In the genomic region with DNA sequence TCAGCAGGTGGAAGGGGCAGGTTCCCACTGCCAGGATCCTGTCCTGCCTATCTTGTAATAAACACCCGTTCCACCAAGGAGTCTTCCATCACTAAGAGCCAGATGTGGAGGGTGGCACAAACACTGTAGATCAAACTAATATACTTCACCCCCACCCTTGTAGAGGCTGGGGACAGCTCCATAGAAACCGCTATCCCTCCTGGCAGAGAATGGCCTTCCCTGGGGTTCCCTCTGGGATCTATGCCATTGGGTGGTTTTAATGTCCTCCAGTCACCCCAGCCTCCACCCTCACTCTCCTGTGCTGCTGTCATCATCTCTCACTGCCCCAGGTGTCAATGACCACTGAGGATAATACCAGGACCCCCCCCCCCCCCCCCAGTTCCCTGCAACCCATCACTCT, we compare ENCODE assay signal across 22 mouse cellular contexts. TPM values are rescaled to one million over a fixed set of nuclear protein-coding genes. Genes with fewer than 3 reads are reported as not detected.
DNase-seq lines count a peak whose midpoint lies in the region; ATAC-seq and TF ChIP-seq lines count a peak whose summit lies in the region.
"Had no signal": no experiment of that assay in that cellular context is flagged by ENCODE, and none has a peak within 500 bp of the region (broad histone marks: within the 10 kb centered on the region; RNA-seq: fewer than 3 reads in every experiment).

No protein-coding gene starts in this region.

- TF ChIP-seq EP300 in stomach, postnatal 0 days (optimal IDR thresholded peaks at IDR 0.05): no peak

- H3K4me3 ChIP-seq in hindbrain, embryonic 13.5 days: no peak overlapping the region
- H3K4me3 ChIP-seq in hindbrain, embryonic 16.5 days (ENCODE audit: low read length): no peak overlapping the region
- no peak overlapping the region for H3K4me3 ChIP-seq in liver, embryonic 13.5 days (replicated peaks)
- no peak overlapping the region for H3K4me3 ChIP-seq in liver, embryonic 11.5 days (ENCODE audit: low read depth, low read length)
- no peak overlapping the region for H3K4me3 ChIP-seq in stomach, postnatal 0 days (ENCODE audit: low read depth, low read length)
- H3K4me3 ChIP-seq: forebrain, embryonic 15.5 days; hindbrain, embryonic 10.5 days; layer of hippocampus, adult 2 months; limb, embryonic 10.5 days; stomach, embryonic 15.5 days had no signal

- H3K27me3 ChIP-seq in hindbrain, embryonic 13.5 days: no peaks in the 10 kb centered on the region
- no peaks in the 10 kb centered on the region for H3K27me3 ChIP-seq in hindbrain, embryonic 16.5 days (replicated peaks; ENCODE audit: control insufficient read depth, insufficient read depth, low read length)
- H3K27me3 ChIP-seq in liver, embryonic 13.5 days: no peaks in the 10 kb centered on the region
- H3K27me3 ChIP-seq in liver, embryonic 11.5 days (replicated peaks; ENCODE audit: control insufficient read depth, insufficient read depth, low read length): no peaks in the 10 kb centered on the region
- no peaks in the 10 kb centered on the region for H3K27me3 ChIP-seq in stomach, postnatal 0 days (ENCODE audit: control insufficient read depth, insufficient read depth, low read length)
- H3K27me3 ChIP-seq: CH12.LX; forebrain, embryonic 15.5 days; Patski; stomach, embryonic 15.5 days had no signal

- no peak overlapping the region for H3K27ac ChIP-seq in hindbrain, embryonic 13.5 days
- no peak overlapping the region for H3K27ac ChIP-seq in hindbrain, embryonic 16.5 days (ENCODE audit: low read depth, low read length)
- H3K27ac ChIP-seq in liver, embryonic 13.5 days: peak overlapping the region; percentile 11; the same call in 1 of the 2 replicates
- H3K27ac ChIP-seq in liver, embryonic 11.5 days (ENCODE audit: low read depth, low read length): no peak overlapping the region
- peak overlapping the region; percentile 35; the same call in 1 of the 2 replicates for H3K27ac ChIP-seq in stomach, postnatal 0 days (replicated peaks)
- H3K27ac ChIP-seq: embryonic facial prominence, embryonic 10.5 days; forebrain, embryonic 15.5 days; hindbrain, embryonic 10.5 days; layer of hippocampus, adult 2 months; limb, embryonic 10.5 days; liver, embryonic 14.5 days; macrophage; stomach, embryonic 15.5 days had no signal

- no peak for ATAC-seq in hindbrain, embryonic 13.5 days (ENCODE audit: low FRiP score)
- no peak for ATAC-seq in hindbrain, embryonic 16.5 days
- ATAC-seq in liver, embryonic 13.5 days (ENCODE audit: low read depth): no peak
- ATAC-seq in liver, embryonic 11.5 days (replicated peaks; ENCODE audit: low FRiP score): no peak
- no peak for ATAC-seq in stomach, postnatal 0 days (ENCODE audit: low FRiP score, low TSS enrichment)
- ATAC-seq: forebrain, embryonic 15.5 days; inflammation-experienced regulatory T-cells, adult 6 months; Patski had no signal

- DNase-seq in cerebellum, adult 9-10 months: peak; percentile 58
- DNase-seq in cerebellum, postnatal 14 days: no peak
- DNase-seq in liver, embryonic 13.5 days: no peak
- no peak for DNase-seq in liver, embryonic 11.5 days (ENCODE audit: low spot score)
- DNase-seq in stomach, postnatal 0 days (ENCODE audit: low spot score): no peak
- DNase-seq: B cell, adult 2 months; thymus, adult 18-20 months; thymus, postnatal 36 days had no signal

- TF ChIP-seq CTCF in stomach, postnatal 0 days (IDR thresholded peaks at IDR 0.05; ENCODE audit: low read depth): no peak

- H3K36me3 ChIP-seq in hindbrain, embryonic 13.5 days: peaks cover 66% of the 10 kb centered on the region
- peaks cover 46% of the 10 kb centered on the region for H3K36me3 ChIP-seq in hindbrain, embryonic 16.5 days (ENCODE audit: control insufficient read depth, insufficient read depth, low read length)
- peaks cover 89% of the 10 kb centered on the region for H3K36me3 ChIP-seq in liver, embryonic 13.5 days
- H3K36me3 ChIP-seq in liver, embryonic 11.5 days (ENCODE audit: control insufficient read depth, insufficient read depth, low read length): peaks cover 50% of the 10 kb centered on the region
- H3K36me3 ChIP-seq in stomach, postnatal 0 days (ENCODE audit: control insufficient read depth, insufficient read depth, low read length): peaks cover 63% of the 10 kb centered on the region

- peaks cover 65% of the 10 kb centered on the region for H3K4me1 ChIP-seq in hindbrain, embryonic 13.5 days (replicated peaks)
- peaks cover 32% of the 10 kb centered on the region for H3K4me1 ChIP-seq in hindbrain, embryonic 16.5 days (ENCODE audit: control insufficient read depth, insufficient read depth, low read depth, low read length)
- H3K4me1 ChIP-seq in liver, embryonic 13.5 days (replicated peaks): peaks cover 71% of the 10 kb centered on the region
- peaks cover 38% of the 10 kb centered on the region for H3K4me1 ChIP-seq in liver, embryonic 11.5 days (replicated peaks; ENCODE audit: control insufficient read depth, insufficient read depth, low read length)
- peaks cover 12% of the 10 kb centered on the region for H3K4me1 ChIP-seq in stomach, postnatal 0 days (replicated peaks; ENCODE audit: control insufficient read depth, insufficient read depth)

- no peaks in the 10 kb centered on the region for H3K9me3 ChIP-seq in hindbrain, embryonic 13.5 days
- no peaks in the 10 kb centered on the region for H3K9me3 ChIP-seq in hindbrain, embryonic 16.5 days (ENCODE audit: control insufficient read depth, low read length)
- no peaks in the 10 kb centered on the region for H3K9me3 ChIP-seq in liver, embryonic 13.5 days (replicated peaks)
- H3K9me3 ChIP-seq in liver, embryonic 11.5 days (ENCODE audit: control insufficient read depth, low read length): no peaks in the 10 kb centered on the region
- H3K9me3 ChIP-seq in stomach, postnatal 0 days (ENCODE audit: control insufficient read depth, low read length): no peaks in the 10 kb centered on the region
- H3K9me3 ChIP-seq: embryonic facial prominence, embryonic 10.5 days; forebrain, embryonic 15.5 days; G1E; hindbrain, embryonic 10.5 days; limb, embryonic 10.5 days; stomach, embryonic 15.5 days had no signal

- H3K9ac ChIP-seq in hindbrain, embryonic 13.5 days: peak overlapping the region; percentile 30; the same call in 1 of the 2 replicates
- no peak overlapping the region for H3K9ac ChIP-seq in hindbrain, embryonic 16.5 days (ENCODE audit: low read depth, low read length)
- H3K9ac ChIP-seq in liver, embryonic 13.5 days: no peak overlapping the region
- no peak overlapping the region for H3K9ac ChIP-seq in liver, embryonic 11.5 days (ENCODE audit: low read depth, low read length)
- H3K9ac ChIP-seq in stomach, postnatal 0 days (ENCODE audit: low read length): peak overlapping the region; percentile 35; the same call in 1 of the 2 replicates
- H3K9ac ChIP-seq: forebrain, embryonic 15.5 days; liver, embryonic 14.5 days; stomach, embryonic 15.5 days had no signal

- H3K4me2 ChIP-seq in hindbrain, embryonic 13.5 days: no peak overlapping the region
- no peak overlapping the region for H3K4me2 ChIP-seq in hindbrain, embryonic 16.5 days (ENCODE audit: low read length)
- H3K4me2 ChIP-seq in liver, embryonic 13.5 days: no peak overlapping the region
- H3K4me2 ChIP-seq in liver, embryonic 11.5 days: no peak overlapping the region
- no peak overlapping the region for H3K4me2 ChIP-seq in stomach, postnatal 0 days (replicated peaks; ENCODE audit: low read depth)
- H3K4me2 ChIP-seq: forebrain, embryonic 15.5 days; stomach, embryonic 15.5 days had no signal

- 95% methylated on average over 2 of the region's 2 CpGs for WGBS in hindbrain, embryonic 13.5 days
- WGBS in hindbrain, embryonic 16.5 days: 91% methylated on average over 2 of the region's 2 CpGs
- 85% methylated on average over 2 of the region's 2 CpGs for WGBS in liver, embryonic 13.5 days (ENCODE audit: insufficient replicate concordance)
- 88% methylated on average over 2 of the region's 2 CpGs for WGBS in liver, embryonic 11.5 days
- 81% methylated on average over 2 of the region's 2 CpGs for WGBS in stomach, postnatal 0 days

RNA-seq across cellular contexts. Expression of gene Mknk2, which starts 7.4 kb away (rescaled TPM):
- 55.4 and 56.2 TPM in 2 replicates for polyA plus RNA-seq in hindbrain, embryonic 13.5 days (2015; fragmentation: Nextera tagmentation; extraction: Ambion mirVana)
- polyA plus RNA-seq in hindbrain, embryonic 16.5 days (2015; fragmentation: Nextera tagmentation; extraction: Ambion mirVana): 35.6 and 55.7 TPM in 2 replicates
- polyA plus RNA-seq in liver, embryonic 13.5 days (2015; fragmentation: Nextera tagmentation; extraction: Ambion mirVana): 71.4 and 73.8 TPM in 2 replicates
- polyA plus RNA-seq in liver, embryonic 11.5 days (2014; fragmentation: Nextera tagmentation; extraction: Ambion mirVana): 124 and 128 TPM in 2 replicates
- 55.2 and 61.7 TPM in 2 replicates for polyA plus RNA-seq in stomach, postnatal 0 days (2015; fragmentation: Nextera tagmentation; extraction: Ambion mirVana)

RNA-seq across cellular contexts. Expression of gene Btbd2, which starts 13.7 kb away (rescaled TPM):
- 75.7 and 77.8 TPM in 2 replicates for polyA plus RNA-seq in hindbrain, embryonic 13.5 days (2015; fragmentation: Nextera tagmentation; extraction: Ambion mirVana)
- polyA plus RNA-seq in hindbrain, embryonic 16.5 days (2015; fragmentation: Nextera tagmentation; extraction: Ambion mirVana): 21.2 and 83.2 TPM in 2 replicates
- polyA plus RNA-seq in liver, embryonic 13.5 days (2015; fragmentation: Nextera tagmentation; extraction: Ambion mirVana): 11.5 and 12.7 TPM in 2 replicates
- polyA plus RNA-seq in liver, embryonic 11.5 days (2014; fragmentation: Nextera tagmentation; extraction: Ambion mirVana): 38.0 and 38.4 TPM in 2 replicates
- polyA plus RNA-seq in stomach, postnatal 0 days (2015; fragmentation: Nextera tagmentation; extraction: Ambion mirVana): 28.3 and 30.0 TPM in 2 replicates

RNA-seq across cellular contexts. Expression of gene Mob3a, which starts 31.2 kb away (rescaled TPM):
- polyA plus RNA-seq in hindbrain, embryonic 13.5 days (2015; fragmentation: Nextera tagmentation; extraction: Ambion mirVana): 51.8 and 56.8 TPM in 2 replicates
- 56.9 and 59.5 TPM in 2 replicates for polyA plus RNA-seq in hindbrain, embryonic 16.5 days (2015; fragmentation: Nextera tagmentation; extraction: Ambion mirVana)
- 31.6 and 38.5 TPM in 2 replicates for polyA plus RNA-seq in liver, embryonic 13.5 days (2015; fragmentation: Nextera tagmentation; extraction: Ambion mirVana)
- polyA plus RNA-seq in liver, embryonic 11.5 days (2014; fragmentation: Nextera tagmentation; extraction: Ambion mirVana): 56.7 and 57.3 TPM in 2 replicates
- polyA plus RNA-seq in stomach, postnatal 0 days (2015; fragmentation: Nextera tagmentation; extraction: Ambion mirVana): 22.9 and 23.9 TPM in 2 replicates

RNA-seq across cellular contexts. Expression of gene Izumo4, which starts 31.5 kb away (rescaled TPM):
- polyA plus RNA-seq in hindbrain, embryonic 13.5 days (2015; fragmentation: Nextera tagmentation; extraction: Ambion mirVana): 36.4 and 42.8 TPM in 2 replicates
- polyA plus RNA-seq in hindbrain, embryonic 16.5 days (2015; fragmentation: Nextera tagmentation; extraction: Ambion mirVana): 43.7 and 50.4 TPM in 2 replicates
- 6.1 and 7.5 TPM in 2 replicates for polyA plus RNA-seq in liver, embryonic 13.5 days (2015; fragmentation: Nextera tagmentation; extraction: Ambion mirVana)
- 5.7 and 6.8 TPM in 2 replicates for polyA plus RNA-seq in liver, embryonic 11.5 days (2014; fragmentation: Nextera tagmentation; extraction: Ambion mirVana)
- 14.8 and 18.0 TPM in 2 replicates for polyA plus RNA-seq in stomach, postnatal 0 days (2015; fragmentation: Nextera tagmentation; extraction: Ambion mirVana)

RNA-seq across cellular contexts. Expression of gene Csnk1g2, which starts 47.9 kb away (rescaled TPM):
- polyA plus RNA-seq in hindbrain, embryonic 13.5 days (2015; fragmentation: Nextera tagmentation; extraction: Ambion mirVana): 98.5 and 102 TPM in 2 replicates
- polyA plus RNA-seq in hindbrain, embryonic 16.5 days (2015; fragmentation: Nextera tagmentation; extraction: Ambion mirVana): 24.9 and 77.7 TPM in 2 replicates
- 46.0 and 51.1 TPM in 2 replicates for polyA plus RNA-seq in liver, embryonic 13.5 days (2015; fragmentation: Nextera tagmentation; extraction: Ambion mirVana)
- 92.3 and 96.1 TPM in 2 replicates for polyA plus RNA-seq in liver, embryonic 11.5 days (2014; fragmentation: Nextera tagmentation; extraction: Ambion mirVana)
- polyA plus RNA-seq in stomach, postnatal 0 days (2015; fragmentation: Nextera tagmentation; extraction: Ambion mirVana): 75.4 and 83.9 TPM in 2 replicates

Comparison
In these comparisons a context has a peak if more than half of its experiments do, and no peak if none do; other contexts are left out.
1. H3K27ac ChIP-seq: peak in liver, embryonic 13.5 days (single experiment) and stomach, postnatal 0 days (single experiment); none in hindbrain, embryonic 13.5 days (single experiment), hindbrain, embryonic 16.5 days (single experiment) and liver, embryonic 11.5 days (single experiment).
2. H3K9ac ChIP-seq: peak in hindbrain, embryonic 13.5 days (single experiment) and stomach, postnatal 0 days (single experiment); none in hindbrain, embryonic 16.5 days (single experiment), liver, embryonic 13.5 days (single experiment) and liver, embryonic 11.5 days (single experiment).